Mouse (Mus musculus): ENCODE measurements around the gene Fnip1.
"Not testable (repeated sequence)": the region's sequence is repeated elsewhere in the genome, so short reads cannot be mapped to it uniquely, and the experiment has no call there.

Fnip1 gene

DNA sequence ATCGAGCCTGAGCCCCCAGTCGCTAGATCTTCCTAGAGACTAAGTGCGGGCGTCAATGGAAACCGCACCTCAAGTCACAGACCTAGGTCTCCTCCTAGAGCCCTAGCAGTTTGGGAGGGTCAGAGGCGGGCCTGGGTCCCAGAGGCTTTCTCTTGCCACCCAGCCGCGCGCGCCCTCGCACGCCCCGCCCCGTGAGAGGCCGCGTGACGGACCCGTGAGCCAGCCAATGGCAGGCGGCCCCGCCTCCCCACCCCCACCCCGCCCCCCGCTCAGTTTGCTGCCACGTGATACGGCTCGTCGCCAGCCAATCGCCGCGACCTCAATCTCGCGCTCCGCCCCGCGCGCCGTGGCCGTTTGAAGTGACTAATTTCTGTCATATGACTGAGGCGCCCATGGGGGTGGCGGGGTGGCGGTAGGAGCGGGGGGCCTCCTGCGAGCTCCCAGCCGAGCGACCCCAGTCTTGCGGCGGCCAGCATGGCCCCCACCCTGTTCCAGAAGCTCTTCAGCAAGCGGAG lies at the start of gene Fnip1:
Gene Fnip1, plus strand, starts transcription at position 377 of the 515 bp plus-strand sequence.
- DNase-seq: peak; percentile 96

DNA sequence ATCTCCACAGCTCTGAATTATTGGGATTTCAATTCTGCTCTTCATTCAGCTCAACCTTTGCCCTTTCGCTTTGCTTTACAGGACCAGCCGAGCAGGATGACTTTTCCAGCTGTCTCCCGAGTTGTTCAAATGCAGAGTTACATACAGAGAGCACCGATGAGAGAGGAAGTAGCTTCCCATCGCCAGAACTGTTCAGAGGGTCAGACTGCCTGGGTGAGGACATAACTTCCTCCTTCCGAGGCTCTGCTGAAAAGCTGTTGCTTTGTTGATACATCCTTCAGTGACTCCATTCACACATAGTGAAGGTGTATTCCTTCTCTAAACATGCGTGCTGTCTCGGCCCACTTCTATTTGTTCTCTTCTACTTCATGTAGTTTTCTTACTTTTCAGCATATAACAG lies 47.6 kb upstream of the Fnip1 start:
- no peak for DNase-seq

- DNase-seq: no peak
Measured at GRCm38 (mm10) chr11:54391326-54391725, 46.7 kb upstream of the Fnip1 start.

DNA sequence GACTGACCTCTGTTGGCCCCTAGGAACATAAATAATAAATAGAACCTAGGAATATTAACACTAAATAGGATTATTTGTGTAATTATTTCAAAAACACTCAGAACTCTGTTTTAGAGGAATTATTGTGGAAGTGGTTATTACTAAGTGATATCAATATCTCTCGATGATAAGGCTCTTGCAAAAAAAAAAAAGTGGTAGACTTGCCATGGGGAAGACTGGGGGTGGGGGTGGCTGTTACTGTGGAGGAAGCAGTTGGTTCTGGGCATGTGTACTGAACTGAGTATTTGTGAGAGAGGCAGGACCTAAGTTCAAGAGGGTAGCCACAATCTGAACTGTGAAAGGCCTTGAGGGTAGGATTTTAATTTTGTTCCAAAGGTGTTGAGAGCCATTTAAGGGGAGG lies 41.3 kb upstream of the Fnip1 start:
- no peak for DNase-seq

DNA sequence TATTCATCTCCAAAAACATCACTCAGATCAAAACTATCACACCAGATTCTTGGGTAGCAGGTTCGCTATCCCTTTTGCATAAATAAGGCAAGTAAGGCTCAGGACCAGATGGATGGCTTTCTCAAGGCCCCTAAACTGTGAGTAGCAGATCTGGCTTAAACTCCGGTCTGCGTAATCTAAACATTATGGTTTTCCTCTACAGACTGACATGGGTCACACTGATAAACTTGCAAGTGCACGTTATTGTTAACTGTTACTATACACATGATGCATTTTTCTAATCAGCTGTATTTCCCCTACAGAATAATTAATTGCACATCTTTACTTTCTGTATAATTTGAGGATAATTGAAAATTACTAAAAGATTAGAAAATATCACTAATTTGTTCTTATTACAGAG lies 39.9 kb upstream of the Fnip1 start:
- no peak for DNase-seq

DNA sequence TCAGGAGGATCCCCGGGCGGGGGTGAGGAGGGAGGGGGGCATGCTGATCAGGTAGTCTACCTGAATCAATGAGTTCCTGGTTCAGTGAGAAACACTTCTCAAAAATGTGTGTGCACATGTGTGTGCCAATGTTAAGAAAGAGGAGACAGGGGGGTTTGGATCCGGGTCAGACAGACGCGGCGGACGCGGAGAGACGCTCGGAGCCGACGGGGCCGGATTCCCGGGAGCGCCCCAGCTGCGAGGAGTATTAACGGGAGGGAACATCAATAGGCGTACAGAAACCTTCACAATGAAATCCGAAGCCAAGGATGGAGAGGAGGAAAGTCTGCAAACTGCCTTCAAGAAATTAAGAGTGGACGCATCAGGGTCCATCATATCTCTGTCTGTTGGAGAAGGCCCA lies 37.2 kb upstream of the Fnip1 start:
- not testable (repeated sequence) for DNase-seq

DNA sequence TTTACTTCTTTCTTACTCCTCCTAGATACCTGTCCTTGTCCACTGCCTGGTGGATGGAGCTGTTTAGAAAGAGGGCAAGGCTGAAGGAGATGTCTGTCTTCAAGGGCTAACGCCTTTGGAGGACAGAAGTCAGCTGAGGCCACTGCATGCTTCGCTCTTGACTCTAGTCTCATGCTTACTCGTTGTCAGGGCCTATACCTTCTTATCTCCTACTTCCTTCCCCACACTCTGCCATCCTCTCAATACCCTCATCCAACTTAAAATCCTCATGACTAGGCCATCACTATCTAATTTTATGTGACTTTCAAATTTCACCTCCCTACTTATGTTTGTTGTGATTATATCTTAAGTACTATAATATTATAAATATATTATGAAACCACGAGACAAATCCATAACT lies 33.1 kb upstream of the Fnip1 start:
- DNase-seq: no peak

GRCm38 (mm10) chr11:54406930-54407546 lies 31.0 kb upstream of the Fnip1 start:
- no peak for DNase-seq

- no peak for DNase-seq
Measured at GRCm38 (mm10) chr11:54410612-54411011, 27.4 kb upstream of the Fnip1 start.

GRCm38 (mm10) chr11:54413017-54413416 lies 25.0 kb upstream of the Fnip1 start:
- DNase-seq: peak; percentile 58

DNA sequence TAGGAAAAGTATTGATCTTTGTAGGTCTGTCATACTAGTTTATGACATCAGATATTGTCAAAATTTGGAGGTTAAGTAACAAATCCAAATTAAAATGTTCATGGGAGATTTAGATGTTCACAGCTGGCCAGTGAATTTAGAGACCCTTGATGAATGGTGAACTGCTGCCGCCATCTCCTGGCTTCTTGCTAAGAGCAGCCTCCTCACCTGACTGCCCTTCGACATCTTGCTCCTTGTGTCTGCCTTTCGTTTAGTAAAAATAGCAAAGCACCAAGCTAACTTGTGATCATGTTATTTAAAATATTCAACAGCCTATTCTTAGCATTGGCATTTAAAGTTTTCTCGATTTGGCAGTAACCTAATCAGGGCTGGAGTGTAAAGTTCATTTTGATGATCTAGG lies 15.0 kb upstream of the Fnip1 start:
- DNase-seq: no peak

DNA sequence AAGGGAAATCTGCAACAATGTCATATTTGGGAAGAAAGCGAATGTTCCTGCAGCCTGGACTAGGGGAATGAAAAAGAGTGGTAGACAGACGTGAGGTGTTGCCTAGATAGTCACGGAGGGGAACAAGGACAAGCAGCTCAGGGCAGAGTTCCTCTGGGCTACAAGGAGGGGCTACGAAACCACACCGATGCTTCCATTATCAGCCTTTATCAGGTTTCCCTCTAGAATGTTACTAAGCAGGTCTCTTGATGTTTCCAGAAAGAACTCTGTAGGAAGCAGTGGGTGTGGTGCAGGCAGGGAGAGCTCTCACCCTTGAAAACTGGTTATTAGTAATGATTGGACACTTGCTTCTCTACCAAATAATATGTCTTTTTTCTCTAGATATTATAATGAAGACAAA lies 11.7 kb upstream of the Fnip1 start:
- no peak for DNase-seq

DNA sequence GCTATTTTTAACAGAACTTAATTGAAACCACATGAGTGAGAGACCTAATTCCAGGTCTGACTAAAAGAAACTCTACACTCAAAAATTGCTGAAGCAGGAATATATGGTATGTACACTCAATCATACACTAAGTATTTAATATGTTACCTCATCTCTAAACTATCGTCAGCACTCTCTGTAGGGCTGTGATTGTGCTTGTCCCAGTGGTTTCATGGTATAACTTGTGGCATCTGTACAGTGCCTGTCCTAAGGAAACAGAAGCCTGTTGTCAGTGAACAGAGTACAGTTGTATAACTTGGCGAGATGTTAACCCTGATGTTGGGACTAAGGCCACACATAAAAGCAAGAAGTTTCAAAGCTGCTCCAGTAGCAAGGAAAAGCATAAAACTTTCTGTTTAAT lies 10.9 kb upstream of the Fnip1 start:
- no peak for DNase-seq

- DNase-seq: no peak
Measured at GRCm38 (mm10) chr11:54427695-54428352, 10.2 kb upstream of the Fnip1 start.

DNA sequence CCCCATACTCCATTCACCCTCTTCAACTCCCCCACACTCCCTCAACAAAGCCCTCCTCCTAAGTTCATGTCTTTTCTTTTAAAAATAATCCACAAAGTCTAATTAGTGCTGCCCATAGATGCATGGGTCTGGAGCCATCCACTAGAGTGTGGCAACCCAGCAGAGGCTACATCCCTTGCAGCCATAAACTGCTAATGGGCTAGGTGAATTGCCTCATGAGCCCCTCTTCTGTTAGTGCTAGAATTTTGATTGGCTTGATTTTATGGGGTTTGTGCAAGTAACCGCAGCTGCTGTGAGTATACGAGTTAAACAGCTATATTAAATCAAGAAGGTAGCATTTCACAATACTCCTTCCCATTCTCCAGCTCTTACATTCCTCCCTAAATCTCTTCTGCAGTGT lies 8.8 kb upstream of the Fnip1 start:
- DNase-seq: no peak

- DNase-seq: no peak
Measured at GRCm38 (mm10) chr11:54435797-54436196, 2.2 kb upstream of the Fnip1 start.

DNA sequence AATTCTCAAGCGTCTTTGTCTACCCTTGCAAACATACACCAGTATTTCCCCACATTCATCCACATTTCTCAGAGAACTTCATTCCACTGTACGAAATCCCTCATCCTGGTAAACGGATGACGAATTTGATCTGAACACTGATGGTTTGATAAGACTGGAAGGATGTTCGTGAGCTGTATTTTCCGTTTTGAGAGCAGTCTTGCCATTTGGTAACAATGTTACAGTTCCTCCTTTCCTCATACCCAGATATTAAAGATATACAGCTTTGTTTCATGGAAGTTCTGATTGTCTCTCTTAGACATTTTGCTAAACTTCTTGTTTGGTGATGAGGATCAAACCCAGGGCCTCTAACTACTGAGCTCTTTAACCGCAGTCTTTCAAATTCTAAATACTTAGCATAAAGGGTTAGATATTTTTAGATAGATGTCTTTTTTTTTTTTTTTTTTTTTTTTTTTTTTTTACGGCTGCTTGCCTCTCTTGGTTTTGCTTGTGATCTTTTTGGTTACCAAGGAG lies 633 bp upstream of the Fnip1 start:
- DNase-seq: peak; percentile 9

- DNase-seq: peak; percentile 60
Measured at GRCm38 (mm10) chr11:54438366-54438781, 375 bp downstream of the Fnip1 start.

DNA sequence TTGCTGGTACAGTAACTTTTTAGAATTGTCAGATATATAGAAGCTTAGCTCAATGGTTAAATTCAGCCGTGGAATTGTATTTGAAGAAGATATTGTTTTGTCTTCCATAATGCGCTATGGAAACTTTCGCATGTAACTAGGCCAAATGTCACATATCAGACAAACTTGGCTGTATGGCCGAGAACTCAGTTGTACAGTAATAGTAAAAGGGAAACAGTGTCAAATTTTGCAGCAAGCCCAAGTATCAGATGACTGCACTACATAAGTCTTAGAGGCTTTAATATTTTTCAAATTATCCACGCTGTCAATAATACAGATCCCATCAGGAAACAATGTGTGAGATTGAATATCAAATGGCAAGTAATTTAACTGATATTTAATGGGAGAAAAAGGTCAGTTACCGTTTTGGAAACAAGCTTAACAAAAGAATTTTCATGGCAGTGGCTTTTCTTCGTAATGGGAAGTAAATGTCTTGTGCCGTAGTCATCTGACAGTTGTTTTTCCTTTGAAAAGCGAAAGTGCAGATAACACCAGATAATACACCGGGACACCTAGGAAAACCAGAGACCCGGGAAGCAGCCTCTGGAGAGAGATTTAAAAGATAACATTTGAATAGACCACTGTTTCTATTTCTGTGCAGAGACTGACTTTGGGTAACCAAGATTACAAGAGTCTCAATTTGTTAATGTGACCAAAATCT lies 1.1 kb downstream of the Fnip1 start:
- DNase-seq: no peak

- no peak for DNase-seq
Measured at GRCm38 (mm10) chr11:54439691-54440029, 1.7 kb downstream of the Fnip1 start.

DNA sequence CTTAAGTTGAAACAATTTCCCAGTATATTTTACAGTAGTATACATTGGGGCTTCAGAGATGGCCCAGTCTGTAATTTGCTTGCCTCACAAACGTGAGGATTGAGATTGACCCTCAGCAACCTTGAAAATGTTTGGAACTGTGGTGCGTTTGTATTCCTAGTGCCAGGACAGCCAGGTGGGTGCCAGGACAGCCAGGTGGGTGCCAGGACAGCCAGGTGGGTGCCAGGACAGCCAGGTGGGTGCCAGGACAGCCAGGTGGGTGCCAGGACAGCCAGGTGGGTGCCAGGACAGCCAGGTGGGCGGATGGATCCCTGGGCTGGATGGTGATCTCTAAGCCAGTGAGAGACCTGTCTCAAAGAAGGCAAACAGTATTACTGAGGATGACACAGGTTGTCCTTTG lies 12.8 kb downstream of the Fnip1 start:
- not testable (repeated sequence) for DNase-seq

DNA sequence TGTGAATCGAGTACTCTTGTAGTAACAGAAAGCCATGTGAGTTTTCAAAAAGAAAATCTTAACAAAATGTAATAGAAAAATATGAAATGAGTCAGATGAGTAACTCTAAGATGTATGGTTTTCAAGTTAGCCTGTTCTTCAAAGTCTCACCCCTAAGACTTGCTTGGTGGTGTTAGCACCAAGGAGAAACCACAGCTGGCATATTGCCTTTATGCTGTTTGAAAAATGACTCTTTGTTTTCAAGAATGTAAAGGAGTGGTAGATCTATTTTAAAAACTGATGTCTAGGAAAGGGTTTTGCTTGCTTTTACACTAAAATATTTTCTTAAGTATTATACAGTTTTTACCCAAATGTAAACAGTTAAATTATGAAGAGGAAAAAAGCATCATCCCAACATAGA lies 16.5 kb downstream of the Fnip1 start:
- no peak for DNase-seq

GRCm38 (mm10) chr11:54456875-54457274 lies 18.9 kb downstream of the Fnip1 start:
- peak; percentile 43 for DNase-seq

- no peak for DNase-seq
Measured at GRCm38 (mm10) chr11:54458168-54458567, 20.2 kb downstream of the Fnip1 start.

Data from lung, postnatal 10 days (tissue).